Mouse (Mus musculus) neural tube, embryonic 11.5 days (tissue): ENCODE data around the gene Sparc. TPM values are rescaled to one million over a fixed set of nuclear protein-coding genes. Genes with fewer than 3 reads are reported as not detected.
A peak's percentile ranks its signal among the peaks of the same experiment; 100 is the strongest.

Experiments
- ATAC-seq: fragments of 200-750 bp; cut with Nextera tagmentation; 2 replicates; pipeline ENCODE4 v1.8.0; 2017; ENCODE audit warnings: moderate number of reproducible peaks, mild to moderate bottlenecking, moderate TSS enrichment, moderate library complexity; ENCODE audit not compliant: insufficient read depth, low FRiP score, low TSS enrichment
- DNase-seq: peaks from one replicate; pipeline ENCODE4 v3.0.0-alpha.2; 2015; ENCODE audit warnings: low spot score
- H3K27ac ChIP-seq: fragments of 300-500 bp; sonication (generic); 2 replicates; pipeline ENCODE4 v1.5.1; 2014; ENCODE audit warnings: low read depth, mild to moderate bottlenecking, low read length
- H3K27me3 ChIP-seq: fragments of 300-500 bp; sonication (generic); 2 replicates; pipeline ENCODE4 v1.6.1; 2014; ENCODE audit warnings: mild to moderate bottlenecking, low read length, mixed read lengths; ENCODE audit not compliant: control insufficient read depth, insufficient read depth
- H3K36me3 ChIP-seq: fragments of 300-500 bp; sonication (generic); 2 replicates; pipeline ENCODE4 v1.6.1; 2014; ENCODE audit warnings: mild to moderate bottlenecking, low read length, moderate library complexity, mixed read lengths; ENCODE audit not compliant: control insufficient read depth, insufficient read depth
- H3K4me1 ChIP-seq: fragments of 300-500 bp; sonication (generic); 2 replicates; pipeline ENCODE4 v1.6.1; 2014; ENCODE audit warnings: low read length, mixed read lengths; ENCODE audit not compliant: control insufficient read depth, insufficient read depth
- H3K4me2 ChIP-seq: fragments of 300-500 bp; sonication (generic); 2 replicates; pipeline ENCODE4 v1.6.1; 2014; ENCODE audit warnings: low read depth, mild to moderate bottlenecking, moderate library complexity
- H3K4me3 ChIP-seq: fragments of 300-500 bp; sonication (generic); 2 replicates; pipeline ENCODE4 v1.5.1; 2014; ENCODE audit warnings: low read depth, low read length
- H3K9ac ChIP-seq: fragments of 300-500 bp; sonication (generic); 2 replicates; pipeline ENCODE4 v1.6.1; 2014; ENCODE audit warnings: mild to moderate bottlenecking, low read length
- H3K9me3 ChIP-seq: fragments of 300-500 bp; sonication (generic); 2 replicates; pipeline ENCODE4 v1.6.1; 2016; ENCODE audit warnings: low read length; ENCODE audit not compliant: control insufficient read depth
- WGBS: fragments of 180-500 bp; shearing (Covaris S2); extraction: QIAGEN DNeasy Blood & Tissue Kit; methylation state at CpG from one replicate; pipeline ENCODE4 v1.1.7; 2014; 5-methylcytosine and 5-hydroxymethylcytosine counted together
- polyA plus RNA-seq: library from polyadenylated mRNA; unstranded; fragments of >200 nt; fragmentation: Nextera tagmentation; extraction: Ambion mirVana; gene quantifications from 2 replicates; pipeline ENCODE4 v1.2.1, GENCODE M21; 2014

The Sparc gene
- polyA plus RNA-seq, 1 experiment from 2014 or later: 450 TPM

DNA sequence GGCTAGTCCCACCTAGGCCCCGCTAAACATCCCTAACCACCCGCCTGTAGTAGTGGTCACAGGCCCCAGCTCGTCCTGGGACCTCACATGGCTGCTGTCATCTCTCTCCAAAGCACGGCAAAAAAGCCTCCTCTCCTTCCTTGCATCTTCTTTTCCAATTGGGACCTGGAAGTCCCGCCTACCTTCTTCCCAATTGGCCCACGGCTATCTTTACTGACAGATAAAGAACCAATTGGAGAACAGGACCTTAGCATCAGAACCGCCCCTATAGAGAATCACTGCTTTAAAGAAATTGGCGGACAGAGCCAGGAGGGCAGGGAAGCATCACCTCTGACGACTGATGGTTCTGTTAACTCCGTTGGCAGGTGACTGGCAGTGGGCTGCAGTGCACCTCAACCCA, 30.5 kb downstream of the Sparc start:
- Histone ChIP-seq H3K4me2 (no peak overlapping the region), H3K9ac (no peak overlapping the region), H3K27ac (no peak overlapping the region), H3K4me3 (no peak overlapping the region), H3K36me3 (peaks cover 1% of the 10 kb centered on the region), H3K4me1 (no peaks in the 10 kb centered on the region), H3K27me3 (no peaks in the 10 kb centered on the region), H3K9me3 (no peaks in the 10 kb centered on the region)
- ATAC-seq (peak; percentile 27; the same call in 1 of the 2 replicates), DNase-seq (peak; percentile 28)
- WGBS: 29% methylated on average over 10 of the region's 10 CpGs

DNA sequence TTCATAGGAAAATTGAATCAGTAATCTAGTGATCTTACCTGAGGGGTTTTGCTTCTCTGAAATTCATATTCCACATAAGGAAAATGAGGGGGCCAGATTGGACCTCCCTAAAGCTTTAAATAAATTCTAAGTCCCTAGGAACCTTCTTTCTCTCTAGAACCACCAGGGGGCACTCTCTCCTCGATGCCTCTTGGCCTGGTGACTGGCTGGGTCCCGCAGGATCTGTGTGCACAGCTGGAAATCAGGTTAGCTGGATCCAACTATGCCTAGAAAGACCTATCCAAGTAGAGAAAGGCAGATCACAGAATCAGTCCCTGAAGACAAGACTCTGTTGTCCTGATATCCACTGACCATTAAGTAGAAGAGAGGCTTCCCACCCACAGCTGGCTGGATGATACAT, 33.2 kb downstream of the Sparc start:
- no peak overlapping the region for H3K9ac ChIP-seq
- H3K9me3 ChIP-seq: no peaks in the 10 kb centered on the region
- H3K4me3 ChIP-seq: no peak overlapping the region
- H3K4me2 ChIP-seq: no peak overlapping the region
- no peak overlapping the region for H3K27ac ChIP-seq
- no peaks in the 10 kb centered on the region for H3K36me3 ChIP-seq
- no peaks in the 10 kb centered on the region for H3K27me3 ChIP-seq
- DNase-seq (peak; percentile 78), ATAC-seq (no peak)
- 3% methylated on average over 2 of the region's 2 CpGs for WGBS
- H3K4me1 ChIP-seq: no peaks in the 10 kb centered on the region

DNA sequence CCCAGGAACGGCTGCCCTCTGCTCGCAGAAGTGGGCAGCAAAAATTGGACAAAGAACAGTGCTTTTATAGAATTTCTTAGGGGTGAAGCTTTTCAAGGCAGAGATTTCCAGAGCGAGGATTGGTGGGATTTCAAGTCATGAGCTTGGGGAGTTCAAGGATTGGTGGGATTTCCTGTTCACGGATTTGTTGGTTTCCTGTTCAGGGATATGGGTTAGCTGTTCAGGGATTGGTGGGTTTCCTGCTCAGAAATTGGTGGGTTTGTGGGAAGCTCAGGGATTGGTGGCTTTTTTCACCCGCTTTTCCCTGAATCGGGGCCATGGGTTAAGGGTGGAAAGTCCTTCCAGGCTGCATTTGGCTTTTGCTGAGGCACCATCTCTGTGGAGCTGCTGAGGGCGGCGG, 35.4 kb downstream of the Sparc start:
- no peaks in the 10 kb centered on the region for H3K36me3 ChIP-seq
- H3K27ac ChIP-seq: no peak overlapping the region
- DNase-seq (no peak), ATAC-seq (no peak)
- H3K27me3 ChIP-seq: no peaks in the 10 kb centered on the region
- H3K4me2 ChIP-seq: 0 out of 2 replicates have a peak overlapping the region, but pooled peaks have one; percentile 7
- H3K4me3 ChIP-seq: no peak overlapping the region
- H3K4me1 ChIP-seq: no peaks in the 10 kb centered on the region
- H3K9ac ChIP-seq: no peak overlapping the region
- 56% methylated on average over 8 of the region's 8 CpGs for WGBS
- H3K9me3 ChIP-seq: no peaks in the 10 kb centered on the region

DNA sequence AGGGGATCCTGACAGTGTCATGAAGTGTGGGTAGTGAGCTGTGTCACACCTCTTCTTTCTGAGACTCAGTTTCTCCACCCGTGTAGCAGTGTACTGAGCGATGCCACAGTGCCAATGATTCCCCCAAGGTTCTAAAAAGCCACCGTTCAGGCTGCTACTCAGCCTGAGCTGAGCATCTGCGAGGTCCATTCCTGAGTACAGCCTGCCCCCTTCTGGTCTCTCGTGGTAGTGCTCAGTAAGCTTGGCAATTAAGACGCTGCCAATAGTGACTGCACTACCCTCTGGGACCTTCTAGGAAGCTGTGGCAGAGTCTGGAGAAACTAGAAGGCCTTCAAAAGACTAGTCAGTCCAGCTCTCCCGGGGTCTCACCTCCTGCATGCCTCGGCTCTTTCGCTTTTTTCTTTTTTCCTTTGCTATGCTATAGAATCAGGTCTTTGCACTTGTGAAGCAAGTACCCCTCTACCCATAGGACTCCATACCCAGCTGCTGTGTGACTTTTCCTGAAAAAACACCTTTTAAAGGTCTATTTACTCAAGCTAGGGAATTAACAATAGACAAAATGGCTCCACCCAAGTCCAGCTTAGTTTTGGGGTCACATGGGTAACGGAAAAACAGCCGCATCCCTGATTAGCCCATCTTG, 36.4 kb downstream of the Sparc start:
- no peak overlapping the region for H3K4me2 ChIP-seq

DNA sequence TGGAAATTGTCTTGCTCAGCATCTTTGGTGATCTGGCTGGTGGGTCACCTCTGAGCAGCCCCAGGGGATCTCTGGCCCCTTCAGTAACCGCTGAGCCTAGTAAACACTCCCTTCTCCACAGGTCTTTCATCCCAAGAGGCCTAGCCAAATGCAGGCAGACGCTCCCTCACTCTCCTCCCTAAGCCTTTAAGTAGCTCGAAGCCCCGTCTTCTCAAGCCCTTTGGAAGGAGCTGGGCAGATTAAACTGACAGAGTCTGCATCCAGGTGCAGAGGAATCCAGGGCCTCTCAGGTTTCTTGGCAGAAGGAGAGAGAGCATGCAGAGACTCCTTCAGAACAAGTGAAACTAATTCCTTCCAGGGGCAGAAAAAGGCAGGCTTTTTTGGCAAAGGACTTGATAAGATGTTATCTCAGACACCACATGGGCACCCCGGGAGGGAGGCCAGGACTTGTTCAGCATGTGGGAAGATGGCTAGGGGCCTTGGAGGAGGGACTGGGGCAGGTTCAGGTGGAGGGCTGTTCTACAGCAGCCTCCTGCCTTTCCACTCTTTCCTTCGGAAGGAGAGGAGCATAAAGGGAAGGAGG, 39.4 kb downstream of the Sparc start:
- Histone ChIP-seq H3K9ac (no peak overlapping the region), H3K4me1 (no peaks in the 10 kb centered on the region), H3K9me3 (no peaks in the 10 kb centered on the region), H3K36me3 (no peaks in the 10 kb centered on the region), H3K27ac (no peak overlapping the region), H3K4me2 (no peak overlapping the region), H3K4me3 (no peak overlapping the region), H3K27me3 (no peaks in the 10 kb centered on the region)
- 43% methylated on average over 6 of the region's 6 CpGs for WGBS
- ATAC-seq (no peak), DNase-seq (no peak)

More for the DNA sequence above, 36.4 kb downstream of the Sparc start:
- Histone ChIP-seq H3K4me3 (no peak overlapping the region), H3K4me1 (no peaks in the 10 kb centered on the region), H3K36me3 (no peaks in the 10 kb centered on the region), H3K9ac (no peak overlapping the region), H3K9me3 (no peaks in the 10 kb centered on the region), H3K27me3 (no peaks in the 10 kb centered on the region), H3K27ac (no peak overlapping the region)
- 15% methylated on average over 11 of the region's 11 CpGs for WGBS
- DNase-seq: peak; percentile 91
- peak; percentile 45; the same call in 1 of the 2 replicates for ATAC-seq

DNA sequence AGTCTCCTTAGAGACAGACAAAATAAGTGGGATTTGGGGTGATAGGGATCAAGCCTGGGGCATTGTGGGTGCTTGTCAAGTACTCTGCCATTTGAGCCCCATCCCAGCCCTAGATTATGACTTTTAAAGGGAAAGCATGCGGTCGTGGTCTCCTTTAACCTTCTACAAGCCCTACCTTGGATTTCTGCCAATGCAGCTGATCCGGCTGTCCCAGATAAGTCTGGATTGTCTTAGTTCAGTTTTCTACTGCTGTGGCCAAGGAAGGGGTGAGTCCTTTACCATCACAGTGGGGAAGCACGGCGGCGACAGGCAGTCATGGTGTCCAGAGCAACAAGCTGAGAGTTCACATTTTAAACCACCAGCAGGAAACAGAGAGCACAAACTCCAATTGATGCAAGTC, 42.1 kb downstream of the Sparc start:
- H3K27ac ChIP-seq: no peak overlapping the region
- H3K4me2 ChIP-seq: no peak overlapping the region
- no peak overlapping the region for H3K9ac ChIP-seq
- H3K4me1 ChIP-seq: no peaks in the 10 kb centered on the region
- DNase-seq (no peak), ATAC-seq (no peak)
- H3K4me3 ChIP-seq: no peak overlapping the region
- H3K9me3 ChIP-seq: no peaks in the 10 kb centered on the region
- no peaks in the 10 kb centered on the region for H3K27me3 ChIP-seq
- H3K36me3 ChIP-seq: no peaks in the 10 kb centered on the region
- WGBS: 85% methylated on average over 6 of the region's 6 CpGs

DNA sequence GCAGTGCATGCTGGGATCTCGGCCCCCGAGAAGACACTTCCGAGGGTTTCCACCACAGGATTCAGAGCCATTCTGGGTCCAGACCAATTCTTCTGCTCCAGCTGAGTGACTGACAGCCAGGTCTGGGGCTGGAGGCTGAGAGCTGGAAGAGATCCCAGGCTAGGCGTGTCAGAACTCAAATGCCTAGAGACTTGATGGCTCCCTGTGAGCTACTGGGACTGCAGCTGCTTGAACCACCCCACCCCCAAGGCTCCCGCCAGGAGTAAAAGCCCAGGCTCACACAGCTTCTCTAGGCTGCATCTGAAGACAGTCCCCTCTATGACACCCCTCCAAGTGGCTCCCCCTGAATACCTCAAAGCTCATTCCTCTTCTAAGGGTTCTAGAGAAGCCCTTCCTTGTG, 44.6 kb downstream of the Sparc start:
- Histone ChIP-seq H3K4me3 (no peak overlapping the region), H3K27ac (no peak overlapping the region), H3K9me3 (no peaks in the 10 kb centered on the region), H3K9ac (no peak overlapping the region), H3K27me3 (no peaks in the 10 kb centered on the region), H3K36me3 (no peaks in the 10 kb centered on the region), H3K4me2 (no peak overlapping the region), H3K4me1 (no peaks in the 10 kb centered on the region)
- 71% methylated on average over 5 of the region's 5 CpGs for WGBS
- ATAC-seq: no peak
- no peak for DNase-seq

DNA sequence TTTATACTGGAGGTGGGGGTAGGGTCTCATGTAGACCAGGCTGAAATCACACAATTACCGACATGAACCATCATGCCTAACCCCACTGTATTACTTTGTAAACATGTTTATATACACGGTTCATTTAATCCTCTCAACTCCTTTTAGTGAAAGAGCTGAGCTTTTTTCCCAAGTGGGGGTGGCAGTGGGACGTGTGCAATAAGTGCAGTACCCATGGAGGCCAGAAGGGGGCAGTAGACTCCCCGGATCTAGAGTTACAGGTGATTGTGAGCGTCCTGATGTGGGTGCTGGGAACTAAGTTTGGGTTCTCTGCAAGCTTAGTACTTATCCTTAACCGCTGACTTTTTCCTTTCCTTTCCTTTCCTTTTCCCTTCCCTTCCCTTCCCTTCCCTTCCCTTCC, 49.1 kb downstream of the Sparc start:
- Histone ChIP-seq H3K9me3 (no peaks in the 10 kb centered on the region), H3K4me3 (no peak overlapping the region), H3K36me3 (no peaks in the 10 kb centered on the region), H3K4me1 (no peaks in the 10 kb centered on the region), H3K4me2 (no peak overlapping the region), H3K27ac (no peak overlapping the region), H3K27me3 (no peaks in the 10 kb centered on the region), H3K9ac (no peak overlapping the region)
- no peak for DNase-seq
- WGBS: 58% methylated on average over 6 of the region's 6 CpGs
- ATAC-seq: no peak

DNA sequence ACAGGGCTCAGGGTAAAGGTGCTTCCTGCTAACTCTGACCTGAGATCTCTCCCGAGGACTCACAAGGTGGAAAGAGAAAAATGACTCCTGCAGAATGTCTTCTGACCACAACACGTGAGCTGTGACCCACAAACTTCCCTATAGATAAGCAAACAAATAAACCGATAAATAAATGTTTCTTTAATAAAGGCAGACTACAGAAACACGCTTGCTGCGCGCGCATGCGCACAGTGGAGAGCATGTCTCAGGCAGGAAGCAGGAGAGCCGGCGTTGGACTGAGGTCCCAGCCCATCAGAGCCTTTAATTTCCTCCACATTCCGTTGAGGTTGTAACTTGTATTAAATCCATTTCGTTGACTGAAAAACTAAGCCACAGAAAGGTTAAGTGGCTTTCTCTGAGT, 49.6 kb downstream of the Sparc start:
- Histone ChIP-seq H3K9ac (no peak overlapping the region), H3K4me2 (no peak overlapping the region)
- WGBS: 89% methylated on average over 12 of the region's 12 CpGs

More for the DNA sequence above, 49.6 kb downstream of the Sparc start:
- ATAC-seq (no peak), DNase-seq (no peak)
- Histone ChIP-seq H3K9me3 (no peaks in the 10 kb centered on the region), H3K4me1 (no peaks in the 10 kb centered on the region), H3K4me3 (no peak overlapping the region), H3K27me3 (no peaks in the 10 kb centered on the region), H3K36me3 (no peaks in the 10 kb centered on the region), H3K27ac (no peak overlapping the region)
